Mouse (Mus musculus) urinary bladder, postnatal 14 days (tissue): ENCODE results near the gene Chml.

ENCODE experiments used
- DNase-seq: peaks from one replicate; pipeline ENCODE4 v3.0.0; 2021; ENCODE audit warnings: low spot score

The Chml gene

DNA sequence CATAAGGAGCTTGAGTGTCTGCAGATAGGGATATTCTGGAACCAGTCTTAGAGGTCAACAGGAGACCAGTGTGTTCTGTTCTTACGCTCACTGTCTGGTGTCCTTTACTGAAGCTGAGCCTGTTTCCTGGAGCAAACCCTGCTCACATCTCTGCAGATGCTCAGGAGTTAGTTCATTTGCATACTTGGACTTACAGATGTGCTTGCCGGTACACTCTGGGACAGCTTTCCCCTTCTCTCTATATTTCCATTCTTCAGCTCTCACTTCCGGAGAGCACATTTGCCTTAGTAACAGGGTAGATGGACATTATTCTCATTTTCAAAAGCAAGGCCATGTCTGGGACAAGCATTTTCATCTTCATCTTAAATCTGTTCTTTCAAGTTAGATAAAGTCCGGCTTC, 44.1 kb downstream of the Chml start:
- no peak for DNase-seq

DNA sequence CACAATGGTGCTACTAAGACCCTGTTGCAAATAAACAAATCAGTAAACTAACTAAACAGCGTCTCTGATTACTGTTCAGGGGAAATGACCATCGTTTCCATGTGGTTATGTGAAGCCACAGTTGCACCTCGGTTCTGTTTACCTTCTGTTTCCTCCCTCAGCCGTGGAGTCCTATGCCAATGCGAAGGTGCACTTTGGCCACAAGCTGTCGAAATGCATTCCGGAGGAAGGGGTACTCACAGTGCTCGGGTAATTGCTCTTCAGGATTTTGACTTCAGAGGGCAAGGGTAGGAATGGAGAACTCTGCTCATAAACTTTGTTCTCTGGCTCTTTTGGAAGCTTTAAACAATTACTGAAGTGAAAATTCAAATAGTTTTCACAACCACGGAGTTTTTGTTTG, 45.7 kb downstream of the Chml start:
- no peak for DNase-seq

GRCm38 (mm10) chr1:175643496-175644265, 49.0 kb downstream of the Chml start:
- no peak for DNase-seq

GRCm38 (mm10) chr1:175640435-175641150, 52.1 kb downstream of the Chml start:
- no peak for DNase-seq

DNA sequence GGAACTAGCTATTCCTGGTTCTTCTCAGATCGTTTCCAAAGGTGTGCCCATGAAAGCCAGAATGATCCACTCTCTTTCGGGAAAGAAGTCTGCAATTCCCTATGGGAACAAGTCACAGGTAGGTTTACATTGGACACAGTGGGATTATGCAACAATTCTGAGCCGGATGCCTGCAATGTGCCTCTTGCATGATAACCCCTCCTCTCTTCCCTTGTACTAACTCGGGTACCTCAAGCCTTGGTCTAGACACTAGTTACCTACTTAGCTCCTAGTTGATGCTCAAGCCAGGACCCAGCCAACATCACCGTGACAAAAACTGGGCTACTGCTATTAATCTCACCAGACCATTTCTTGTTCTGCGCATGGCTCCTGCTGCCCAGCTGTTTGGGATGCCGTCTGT, 53.6 kb downstream of the Chml start:
- DNase-seq = no peak

- DNase-seq = no peak
Observed at GRCm38 (mm10) chr1:175637677-175638076, 55.0 kb downstream of the Chml start.

- no peak for DNase-seq
Observed at GRCm38 (mm10) chr1:175632470-175632869, 60.2 kb downstream of the Chml start.
